Mouse (Mus musculus): ENCODE measurements at regions not wholly inside any gene's neighbourhood (a gene's known extent, or its start where the extent isn't known, plus 50 kb on each side); places are given as distances from the start of the nearest gene placed in this dataset.
A peak's percentile ranks its signal among the peaks of the same experiment; 100 is the strongest.
"Not testable (repeated sequence)": the region's sequence is repeated elsewhere in the genome, so short reads cannot be mapped to it uniquely, and the experiment has no call there.

- no peak for DNase-seq (ENCODE audit: low spot score in 2 of 2)
These were observed 226.0 kb upstream of the Irx4 start for GRCm38 (mm10) chr13:73034065-73034831.

- no peak for DNase-seq (ENCODE audit: low spot score in 2 of 2)
These were observed 225.4 kb upstream of the Irx4 start for GRCm38 (mm10) chr13:73034886-73035285.

GRCm38 (mm10) chr13:73035336-73035940, 224.8 kb upstream of the Irx4 start:
- no peak for DNase-seq (ENCODE audit: low spot score in 2 of 2)

GRCm38 (mm10) chr13:73039731-73040130, 220.5 kb upstream of the Irx4 start:
- no peak for DNase-seq (ENCODE audit: low spot score in 2 of 2)

- DNase-seq (ENCODE audit: low spot score in 2 of 2) = no peak
These were observed 218.8 kb upstream of the Irx4 start for GRCm38 (mm10) chr13:73041233-73042040.

- no peak for DNase-seq (ENCODE audit: low spot score in 2 of 2)
These were observed 190.3 kb upstream of the Irx4 start for GRCm38 (mm10) chr13:73069840-73070530.

GRCm38 (mm10) chr13:73070531-73070908, 189.8 kb upstream of the Irx4 start:
- DNase-seq (ENCODE audit: low spot score in 2 of 2) = no peak

- DNase-seq (ENCODE audit: low spot score in 2 of 2) = no peak
These were observed 189.2 kb upstream of the Irx4 start for GRCm38 (mm10) chr13:73071032-73071431.

- DNase-seq (ENCODE audit: low spot score in 2 of 2) = no peak
These were observed 188.1 kb upstream of the Irx4 start for GRCm38 (mm10) chr13:73071854-73072852.

GRCm38 (mm10) chr13:73077866-73078430, 182.3 kb upstream of the Irx4 start:
- no peak for DNase-seq (ENCODE audit: low spot score in 2 of 2)

GRCm38 (mm10) chr13:73087815-73088214, 172.5 kb upstream of the Irx4 start:
- not testable (repeated sequence) for DNase-seq (ENCODE audit: low spot score in 2 of 2)

GRCm38 (mm10) chr13:73091886-73092285, 168.4 kb upstream of the Irx4 start:
- DNase-seq (ENCODE audit: low spot score in 2 of 2) = no peak

- no peak for DNase-seq (ENCODE audit: low spot score in 2 of 2)
These were observed 162.8 kb upstream of the Irx4 start for GRCm38 (mm10) chr13:73097502-73097901.

- no peak for DNase-seq (ENCODE audit: low spot score in 2 of 2)
These were observed 160.9 kb upstream of the Irx4 start for GRCm38 (mm10) chr13:73099407-73099806.

GRCm38 (mm10) chr13:73107250-73107993, 152.9 kb upstream of the Irx4 start:
- no peak for DNase-seq (ENCODE audit: low spot score in 2 of 2)

GRCm38 (mm10) chr13:73116822-73117632, 143.3 kb upstream of the Irx4 start:
- DNase-seq (ENCODE audit: low spot score in 2 of 2) = no peak

- peak in 1 of 2 experiments; percentile 23 for DNase-seq (ENCODE audit: low spot score in 2 of 2)
These were observed 142.6 kb upstream of the Irx4 start for GRCm38 (mm10) chr13:73117633-73118076.

- no peak for DNase-seq (ENCODE audit: low spot score in 2 of 2)
These were observed 137.3 kb upstream of the Irx4 start for GRCm38 (mm10) chr13:73122945-73123344.

Data from left cerebral cortex, adult 18-20 months (tissue).